Mouse (Mus musculus) intestine, embryonic 16.5 days (tissue): ENCODE measurements around the gene Evl. TPM values are rescaled to one million over a fixed set of nuclear protein-coding genes. Genes with fewer than 3 reads are reported as not detected.

ENCODE experiments used
- ATAC-seq: fragments of 200-750 bp; cut with Nextera tagmentation; 2 replicates; pipeline ENCODE4 v1.8.0; 2017; ENCODE audit warnings: moderate TSS enrichment, moderate library complexity
- H3K27ac ChIP-seq: fragments of 300-500 bp; sonication (generic); 2 replicates; pipeline ENCODE4 v1.5.1; 2014; ENCODE audit warnings: mild to moderate bottlenecking, low read length
- H3K27me3 ChIP-seq: fragments of 300-500 bp; sonication (generic); replicated peaks from 2 replicates; pipeline ENCODE4 v1.6.1; 2014; ENCODE audit warnings: low read length, control low read depth, mixed read lengths; ENCODE audit not compliant: control insufficient read depth, insufficient read depth
- H3K36me3 ChIP-seq: fragments of 300-500 bp; sonication (generic); 2 replicates; pipeline ENCODE4 v1.6.1; 2014; ENCODE audit warnings: low read length, control low read depth; ENCODE audit not compliant: control insufficient read depth, insufficient read depth
- H3K4me1 ChIP-seq: fragments of 300-500 bp; sonication (generic); 2 replicates; pipeline ENCODE4 v1.6.1; 2014; ENCODE audit warnings: low read length, control low read depth, mixed read lengths; ENCODE audit not compliant: control insufficient read depth, insufficient read depth
- H3K4me2 ChIP-seq: fragments of 300-500 bp; sonication (generic); 2 replicates; pipeline ENCODE4 v1.6.1; 2014; ENCODE audit warnings: low read depth, low read length, control low read depth
- H3K4me3 ChIP-seq: fragments of 300-500 bp; sonication (generic); 2 replicates; pipeline ENCODE4 v1.5.1; 2014; ENCODE audit warnings: mild to moderate bottlenecking, low read length
- H3K9ac ChIP-seq: fragments of 300-500 bp; sonication (generic); 2 replicates; pipeline ENCODE4 v1.6.1; 2014; ENCODE audit warnings: low read depth, low read length
- H3K9me3 ChIP-seq: fragments of 300-500 bp; sonication (generic); 2 replicates; pipeline ENCODE4 v1.6.1; 2016; ENCODE audit warnings: low read length, control low read depth; ENCODE audit not compliant: control insufficient read depth
- WGBS: fragments of 180-500 bp; shearing (Covaris S2); extraction: QIAGEN DNeasy Blood & Tissue Kit; methylation state at CpG from one replicate; pipeline ENCODE4 v1.1.7; 2014; 5-methylcytosine and 5-hydroxymethylcytosine counted together
- polyA plus RNA-seq: library from polyadenylated mRNA; unstranded; fragments of >200 nt; fragmentation: Nextera tagmentation; extraction: Ambion mirVana; gene quantifications from 2 replicates; pipeline ENCODE4 v1.2.1, GENCODE M21; 2015

The Evl gene
- polyA plus RNA-seq, 1 experiment from 2014 or later, result 23.7 TPM

DNA sequence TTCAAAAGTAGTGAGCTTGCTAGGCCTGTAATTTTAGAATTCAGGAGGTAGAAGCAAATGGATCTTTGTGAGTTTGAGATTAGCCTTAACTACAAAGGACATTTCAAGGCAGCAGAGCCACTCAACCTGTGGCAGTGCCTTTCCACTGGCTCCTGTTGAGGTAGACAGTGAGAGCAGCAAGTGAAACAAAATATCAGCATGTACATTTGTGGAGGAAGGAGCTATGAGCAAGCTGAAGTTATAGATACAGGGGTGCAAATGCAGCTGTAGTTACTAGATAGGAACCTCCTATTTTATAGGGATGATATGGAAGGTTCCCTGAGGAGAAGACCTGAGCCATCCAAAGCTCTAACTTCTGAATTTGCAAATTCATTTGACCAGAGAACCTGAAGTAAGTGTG is 78.0 kb downstream of the Evl start:
- Histone ChIP-seq H3K27ac (no peak overlapping the region), H3K27me3 (no peaks in the 10 kb centered on the region), H3K9me3 (no peaks in the 10 kb centered on the region), H3K9ac (no peak overlapping the region), H3K36me3 (no peaks in the 10 kb centered on the region; the same call in 1 of the 2 replicates), H3K4me1 (peaks cover 4% of the 10 kb centered on the region; the same call in 1 of the 2 replicates), H3K4me3 (no peak overlapping the region), H3K4me2 (no peak overlapping the region)
- ATAC-seq, result no peak

DNA sequence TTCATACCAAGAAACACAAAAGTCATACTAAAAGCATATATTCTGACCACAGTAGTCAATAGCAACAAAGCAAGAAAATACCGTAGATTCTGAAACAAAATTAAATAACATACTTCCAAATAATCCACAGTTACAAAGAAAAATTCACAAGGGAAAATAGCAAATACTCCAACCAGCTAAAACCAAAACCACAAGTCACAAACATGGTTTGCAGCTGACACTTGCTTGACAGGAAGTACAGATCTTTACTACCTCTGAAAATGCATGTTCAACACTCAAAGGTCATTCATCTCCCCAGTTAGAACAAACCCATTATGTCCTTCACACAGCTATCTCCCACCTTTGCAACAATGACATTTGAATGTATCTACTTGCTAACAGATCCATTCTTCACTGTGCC is 79.5 kb downstream of the Evl start:
- Histone ChIP-seq H3K4me3 (no peak overlapping the region), H3K27me3 (no peaks in the 10 kb centered on the region), H3K9ac (no peak overlapping the region), H3K4me1 (peaks cover 4% of the 10 kb centered on the region; the same call in 1 of the 2 replicates), H3K9me3 (no peaks in the 10 kb centered on the region), H3K4me2 (no peak overlapping the region), H3K36me3 (no peaks in the 10 kb centered on the region; the same call in 1 of the 2 replicates), H3K27ac (no peak overlapping the region)
- WGBS, result 98% methylated on average over 1 of the region's 1 CpGs
- no peak for ATAC-seq

DNA sequence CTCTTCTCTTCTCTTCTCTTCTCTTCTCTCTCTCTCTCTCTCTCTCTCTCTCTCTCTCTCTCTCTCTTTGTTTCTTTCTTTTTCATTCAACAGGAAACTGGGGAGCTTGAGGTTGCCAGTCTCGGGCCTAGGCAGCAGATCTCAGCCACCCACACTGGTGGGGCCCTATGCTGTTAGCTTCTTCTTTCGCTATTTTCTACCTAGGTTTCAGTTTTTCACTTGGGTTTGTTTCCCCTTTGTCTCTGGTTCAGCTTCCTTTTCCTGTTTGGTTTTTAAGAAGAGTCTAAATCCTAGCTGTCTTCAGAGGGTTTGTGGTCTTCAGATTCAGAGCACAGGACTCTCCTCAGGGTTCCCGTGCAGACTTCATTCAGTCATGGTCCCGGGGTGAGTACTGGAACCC is 81.0 kb downstream of the Evl start:
- Histone ChIP-seq H3K4me2 (no peak overlapping the region), H3K27me3 (no peaks in the 10 kb centered on the region), H3K9ac (no peak overlapping the region), H3K9me3 (no peaks in the 10 kb centered on the region), H3K27ac (no peak overlapping the region), H3K4me3 (no peak overlapping the region), H3K4me1 (peaks cover 4% of the 10 kb centered on the region; the same call in 1 of the 2 replicates), H3K36me3 (no peaks in the 10 kb centered on the region; the same call in 1 of the 2 replicates)
- no peak for ATAC-seq
- 92% methylated on average over 4 of the region's 4 CpGs for WGBS

DNA sequence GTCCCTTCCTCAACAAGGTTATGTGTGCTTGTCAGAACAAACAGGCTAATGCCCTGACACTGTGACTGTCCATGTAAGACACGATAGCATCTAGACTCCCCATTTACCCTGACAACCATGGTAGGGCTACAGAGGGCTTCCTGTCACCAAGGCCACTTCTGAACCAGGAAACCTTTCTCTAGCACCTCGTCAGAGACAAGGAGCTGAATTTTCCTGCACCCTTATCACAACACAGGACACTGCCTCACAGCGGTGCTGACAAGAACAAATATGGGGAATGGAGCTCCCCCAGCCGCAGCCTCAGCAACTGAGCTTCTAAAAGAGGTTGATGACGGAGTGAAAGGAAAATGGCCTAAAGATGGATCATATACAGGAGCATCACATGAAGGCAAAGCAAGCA is 82.9 kb downstream of the Evl start:
- no peak overlapping the region for H3K27ac ChIP-seq
- no peak overlapping the region for H3K4me2 ChIP-seq
- no peaks in the 10 kb centered on the region for H3K9me3 ChIP-seq
- ATAC-seq, result no peak
- no peak overlapping the region for H3K9ac ChIP-seq
- no peaks in the 10 kb centered on the region for H3K36me3 ChIP-seq
- WGBS, result 80% methylated on average over 5 of the region's 5 CpGs
- no peaks in the 10 kb centered on the region for H3K27me3 ChIP-seq
- no peaks in the 10 kb centered on the region for H3K4me1 ChIP-seq
- H3K4me3 ChIP-seq, result no peak overlapping the region

DNA sequence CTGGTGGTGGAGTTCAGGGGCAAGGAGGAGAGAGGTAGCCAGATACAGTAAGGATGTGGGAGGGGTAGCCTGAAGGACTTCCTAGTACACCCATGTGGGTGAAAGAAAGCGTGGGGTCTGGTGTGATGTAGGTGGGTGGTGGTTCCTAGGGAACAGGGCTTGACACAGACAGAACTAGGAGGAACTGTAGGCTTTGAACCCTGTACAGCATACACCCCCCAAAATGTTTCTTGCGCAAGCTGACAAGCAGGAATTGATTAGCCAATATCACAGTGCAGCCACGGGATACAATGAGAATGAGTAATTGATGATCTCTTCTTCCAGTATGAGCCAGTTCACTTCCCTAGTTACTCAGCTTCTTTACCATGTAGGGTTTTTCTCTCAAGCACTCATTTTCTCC is 84.6 kb downstream of the Evl start:
- H3K4me1 ChIP-seq, result no peaks in the 10 kb centered on the region
- no peak overlapping the region for H3K4me3 ChIP-seq
- no peak for ATAC-seq
- H3K27ac ChIP-seq, result no peak overlapping the region
- no peak overlapping the region for H3K9ac ChIP-seq
- no peaks in the 10 kb centered on the region for H3K27me3 ChIP-seq
- no peaks in the 10 kb centered on the region for H3K36me3 ChIP-seq
- H3K9me3 ChIP-seq, result no peaks in the 10 kb centered on the region
- H3K4me2 ChIP-seq, result no peak overlapping the region
- 73% methylated on average over 3 of the region's 3 CpGs for WGBS

DNA sequence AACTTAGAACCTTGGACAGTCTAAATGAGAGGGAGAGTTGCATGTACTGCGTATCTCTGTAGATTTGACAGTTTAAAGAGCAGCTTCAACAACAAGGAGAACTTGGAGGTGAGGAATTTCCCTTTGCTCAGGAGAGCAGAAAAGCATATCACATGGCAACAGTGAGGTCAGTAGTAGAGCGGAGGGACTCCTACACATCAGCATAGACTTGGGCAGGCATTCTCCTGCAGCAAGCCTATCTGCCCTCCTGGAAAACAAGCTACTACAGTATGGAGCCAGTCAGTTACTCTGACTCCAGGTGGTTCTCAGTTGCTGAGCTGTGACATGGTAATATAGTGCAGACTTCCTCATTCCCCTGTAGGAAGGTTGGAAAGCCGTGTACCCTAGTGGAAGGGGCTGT is 87.5 kb downstream of the Evl start:
- 81% methylated on average over 3 of the region's 3 CpGs for WGBS
- H3K27ac ChIP-seq, result no peak overlapping the region
- ATAC-seq, result no peak

DNA sequence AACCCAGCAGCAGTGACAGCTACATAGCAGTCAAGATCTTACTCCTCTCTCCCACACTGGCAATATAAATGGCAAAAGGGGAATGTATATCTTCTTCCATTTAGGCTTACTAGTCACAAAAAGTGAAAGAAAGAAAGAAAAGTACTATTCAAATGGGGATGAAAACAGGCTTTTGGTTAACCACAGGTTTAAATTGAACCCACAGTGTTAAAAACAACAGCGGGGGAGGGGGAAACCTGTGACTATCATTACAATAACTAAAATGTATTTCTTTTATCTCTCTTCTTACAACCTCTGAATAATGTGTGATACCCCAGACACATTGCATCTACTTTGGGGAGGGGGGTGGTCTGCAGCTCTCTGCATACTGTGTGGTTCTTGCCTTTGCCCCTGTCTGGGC is 91.7 kb downstream of the Evl start:
- Histone ChIP-seq H3K36me3 (no peaks in the 10 kb centered on the region; the same call in 1 of the 2 replicates), H3K4me2 (no peak overlapping the region), H3K27me3 (no peaks in the 10 kb centered on the region), H3K9me3 (no peaks in the 10 kb centered on the region), H3K9ac (no peak overlapping the region), H3K27ac (no peak overlapping the region), H3K4me1 (no peaks in the 10 kb centered on the region), H3K4me3 (no peak overlapping the region)
- ATAC-seq, result no peak
- WGBS, result 97% methylated on average over 1 of the region's 1 CpGs

More for the DNA sequence above, 87.5 kb downstream of the Evl start:
- Histone ChIP-seq H3K9me3 (no peaks in the 10 kb centered on the region), H3K4me2 (no peak overlapping the region), H3K36me3 (no peaks in the 10 kb centered on the region), H3K4me1 (no peaks in the 10 kb centered on the region), H3K9ac (no peak overlapping the region), H3K27me3 (no peaks in the 10 kb centered on the region), H3K4me3 (no peak overlapping the region)

DNA sequence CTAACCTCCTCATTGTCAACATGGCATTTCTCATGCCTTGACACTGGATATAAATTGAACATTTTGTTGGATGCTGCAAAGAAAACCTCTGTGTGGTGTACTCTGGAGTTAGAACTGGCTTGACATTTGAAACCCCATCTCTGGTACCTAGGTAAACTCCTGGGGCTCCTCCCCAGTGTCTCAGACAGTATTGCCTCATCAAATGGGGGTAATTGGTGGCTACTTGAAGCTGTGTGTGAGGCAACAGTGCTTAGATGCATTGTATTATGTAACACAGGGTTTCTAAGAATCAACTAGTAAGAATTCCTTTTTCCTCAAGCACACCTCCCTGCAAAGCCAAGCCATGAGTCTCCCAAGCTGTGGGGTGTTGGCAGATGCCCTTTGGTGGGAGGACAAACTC is 93.3 kb downstream of the Evl start:
- no peak overlapping the region for H3K9ac ChIP-seq
- H3K27me3 ChIP-seq, result no peaks in the 10 kb centered on the region
- H3K9me3 ChIP-seq, result no peaks in the 10 kb centered on the region
- no peaks in the 10 kb centered on the region for H3K4me1 ChIP-seq
- no peaks in the 10 kb centered on the region; the same call in 1 of the 2 replicates for H3K36me3 ChIP-seq
- no peak overlapping the region for H3K4me2 ChIP-seq
- no peak for ATAC-seq
- H3K27ac ChIP-seq, result no peak overlapping the region
- H3K4me3 ChIP-seq, result no peak overlapping the region

DNA sequence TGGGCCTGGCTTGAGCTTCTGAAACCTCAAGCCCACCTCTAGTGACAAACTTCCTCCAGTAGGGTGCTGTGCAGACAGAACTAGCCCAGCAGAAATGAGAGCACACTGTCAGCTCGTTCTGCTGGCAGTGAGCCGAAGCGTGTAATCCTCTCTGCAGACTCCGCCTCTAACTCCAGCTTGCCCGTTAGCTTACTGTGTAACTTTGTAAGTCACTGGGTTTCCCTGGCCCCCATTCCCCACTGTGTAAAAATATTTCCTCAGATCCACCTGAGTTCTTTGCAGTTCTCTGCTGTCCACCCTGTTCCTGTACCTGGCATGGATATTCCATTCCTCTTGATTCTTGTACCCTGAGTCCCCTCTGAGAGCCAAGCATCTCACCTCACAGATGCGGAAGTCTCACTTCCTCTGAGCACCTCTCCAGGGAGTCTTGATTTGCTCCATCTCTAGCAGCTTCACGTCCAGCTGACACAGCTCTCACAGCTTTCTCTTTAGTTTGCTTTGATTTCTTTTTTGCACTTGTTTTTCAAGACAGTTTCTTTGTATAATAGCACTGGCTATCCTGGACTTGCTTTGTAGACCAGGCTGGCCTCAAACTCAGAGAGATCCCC is 96.6 kb downstream of the Evl start:
- Histone ChIP-seq H3K4me3 (no peak overlapping the region), H3K27ac (no peak overlapping the region), H3K36me3 (no peaks in the 10 kb centered on the region; the same call in 1 of the 2 replicates), H3K9me3 (no peaks in the 10 kb centered on the region), H3K27me3 (no peaks in the 10 kb centered on the region), H3K4me2 (no peak overlapping the region), H3K9ac (no peak overlapping the region), H3K4me1 (no peaks in the 10 kb centered on the region)
- WGBS, result 70% methylated on average over 7 of the region's 7 CpGs
- no peak for ATAC-seq
